Mouse (Mus musculus) G1E (cell line): ENCODE measurements around the gene Tgm1. TPM values are rescaled to one million over a fixed set of nuclear protein-coding genes. Genes with fewer than 3 reads are reported as not detected.

ENCODE experiments used
- ATAC-seq: 2 replicates; pipeline ENCODE4 v1.8.0; 2016; ENCODE audit warnings: mild to moderate bottlenecking; ENCODE audit not compliant: insufficient number of reproducible peaks, poor library complexity, low FRiP score, severe bottlenecking; ENCODE audit errors: extremely low read depth
- DNase-seq: peaks from one replicate; pipeline ENCODE4 v3.0.0; 2012; ENCODE audit warnings: low spot score
- H3K27me3 ChIP-seq: 2 replicates; pipeline ENCODE4 v1.6.1; 2012; ENCODE audit warnings: mild to moderate bottlenecking, low read length, inconsistent platforms; ENCODE audit not compliant: insufficient read depth
- H3K36me3 ChIP-seq: replicated peaks from 2 replicates; pipeline ENCODE3; 2012; ENCODE audit warnings: mild to moderate bottlenecking, inconsistent platforms
- H3K4me1 ChIP-seq: 2 replicates; pipeline ENCODE4 v1.6.1; 2012; ENCODE audit warnings: low read depth, low read length, inconsistent platforms, mixed read lengths; ENCODE audit not compliant: insufficient read depth
- H3K4me3 ChIP-seq: 2 replicates; pipeline ENCODE4 v1.5.1; 2012; ENCODE audit warnings: low read depth, mild to moderate bottlenecking, inconsistent platforms, low read length, moderate library complexity, mixed read lengths
- H3K9me3 ChIP-seq: replicated peaks from 2 replicates; pipeline ENCODE4 v1.6.1; 2012; ENCODE audit warnings: inconsistent platforms
- CTCF ChIP-seq: IDR thresholded peaks from 2 replicates; pipeline ENCODE4 v1.5.1; 2012; ENCODE audit warnings: low read depth, low read length, inconsistent platforms, mixed read lengths
- GATA1 ChIP-seq: IDR thresholded peaks from 2 replicates; pipeline ENCODE4 v1.6.1; 2012; ENCODE audit warnings: borderline replicate concordance, low read length, inconsistent platforms, mixed read lengths
- GATA2 ChIP-seq: IDR thresholded peaks from 2 replicates; pipeline ENCODE4 v1.6.1; 2012; ENCODE audit warnings: low read depth, low read length, inconsistent platforms, borderline replicate concordance
- POLR2AphosphoS5 ChIP-seq: IDR thresholded peaks from 2 replicates; pipeline ENCODE4 v1.6.1; 2012; ENCODE audit warnings: low read depth, low read length, inconsistent platforms; ENCODE audit not compliant: insufficient replicate concordance
- TAL1 ChIP-seq: conservative IDR thresholded peaks from 2 replicates; pipeline ENCODE4 v1.6.1; 2012; ENCODE audit warnings: low read depth, low read length, inconsistent platforms, mixed read lengths
- polyA plus RNA-seq: library from polyadenylated mRNA; stranded (reverse); fragments of >175 nt; gene quantifications from 2 replicates; pipeline ENCODE4 v1.2.3, GENCODE M21; 2012
- total RNA-seq, 2 experiments: library from RNA; stranded (forward) in 1 of 2; stranded (reverse) in 1 of 2; fragments of 200-1000 nt in 1 of 2; fragments of >200 nt in 1 of 2; fragmentation: Nextera tagmentation in 1 of 2; gene quantifications; 2 replicates each; pipeline ENCODE4 v1.2.3; 2014 to 2017

The Tgm1 gene
- total and polyA plus RNA-seq, 3 experiments = 10.5 to 26.6 (median 11.7) TPM

DNA sequence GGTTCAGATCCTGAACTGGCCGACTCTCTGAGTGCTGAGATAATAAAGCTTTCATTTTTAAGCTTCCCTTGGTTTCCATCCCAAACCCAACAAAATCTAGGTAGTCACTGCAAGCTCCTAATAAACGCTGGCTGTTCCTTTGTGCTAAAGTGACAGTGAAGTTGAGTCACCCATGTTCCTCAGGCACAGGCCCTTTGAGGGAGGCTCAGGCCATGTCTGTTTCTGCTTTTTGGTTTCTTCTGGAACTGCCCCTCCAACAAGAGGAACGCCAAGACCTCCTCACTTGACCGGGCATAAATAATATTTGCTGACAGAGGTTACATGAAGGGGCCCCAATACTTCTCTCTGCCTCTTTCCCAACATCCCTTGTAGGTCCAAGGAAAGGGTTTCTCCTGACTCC lies 22.0 kb upstream of the Tgm1 start:
- Histone ChIP-seq H3K4me3 (no peak overlapping the region), H3K4me1 (peaks cover 16% of the 10 kb centered on the region), H3K36me3 (peaks cover 30% of the 10 kb centered on the region), H3K9me3 (no peaks in the 10 kb centered on the region), H3K27me3 (peaks cover 20% of the 10 kb centered on the region)
- TF ChIP-seq TAL1 (no peak), CTCF (no peak), POLR2AphosphoS5 (no peak), GATA1 (no peak), GATA2 (no peak)
- DNase-seq = no peak
- no peak for ATAC-seq

DNA sequence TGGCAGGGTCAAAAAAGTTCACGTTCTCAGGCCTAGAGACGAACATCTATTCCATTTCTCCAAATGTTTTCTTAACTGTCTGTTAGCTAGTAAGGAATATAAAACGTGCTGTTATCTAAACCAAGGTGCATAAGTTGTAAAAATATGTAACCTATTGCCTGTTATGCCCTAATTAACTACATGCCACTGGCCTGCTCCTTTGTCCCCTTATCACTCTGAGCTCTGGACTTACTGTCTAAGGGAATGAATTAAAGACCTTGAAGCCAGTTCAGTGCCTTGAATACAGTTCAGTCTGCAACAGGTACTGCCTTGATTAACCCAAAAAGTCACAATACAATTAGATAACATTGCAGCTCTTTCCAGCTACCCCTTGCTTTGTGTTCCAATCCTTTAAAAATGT lies 21.6 kb upstream of the Tgm1 start:
- Histone ChIP-seq H3K4me3 (no peak overlapping the region), H3K27me3 (peaks cover 20% of the 10 kb centered on the region), H3K4me1 (peaks cover 20% of the 10 kb centered on the region), H3K36me3 (peaks cover 26% of the 10 kb centered on the region), H3K9me3 (no peaks in the 10 kb centered on the region)
- ATAC-seq (no peak), DNase-seq (no peak)
- no peak for TF ChIP-seq CTCF
- TF ChIP-seq GATA1 = no peak
- no peak for TF ChIP-seq GATA2
- no peak for TF ChIP-seq POLR2AphosphoS5
- TF ChIP-seq TAL1 = no peak

DNA sequence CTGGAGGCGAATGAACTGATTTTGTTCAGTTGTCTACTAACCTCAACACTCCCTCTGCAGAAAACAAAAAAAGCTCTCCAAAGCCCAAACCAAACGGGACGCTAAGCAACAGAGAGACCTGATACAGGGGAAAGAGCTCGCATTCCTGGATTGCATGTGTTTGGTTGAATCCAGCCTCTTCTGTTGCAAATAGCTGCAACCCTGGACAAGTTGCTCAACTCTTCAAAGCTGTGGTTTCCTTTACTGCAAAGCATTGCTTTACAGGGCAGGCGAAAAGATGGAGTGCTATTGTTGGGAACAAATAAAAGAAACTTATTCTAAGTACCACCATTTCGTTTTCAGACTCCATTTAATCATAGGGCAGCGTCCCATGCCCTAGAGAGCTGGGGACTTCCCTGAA lies 21.1 kb upstream of the Tgm1 start:
- Histone ChIP-seq H3K27me3 (peaks cover 23% of the 10 kb centered on the region), H3K4me1 (peaks cover 24% of the 10 kb centered on the region), H3K36me3 (peaks cover 21% of the 10 kb centered on the region), H3K9me3 (no peaks in the 10 kb centered on the region), H3K4me3 (no peak overlapping the region)
- no peak for ATAC-seq
- no peak for TF ChIP-seq TAL1
- no peak for TF ChIP-seq GATA1
- TF ChIP-seq CTCF = no peak
- no peak for TF ChIP-seq POLR2AphosphoS5
- no peak for TF ChIP-seq GATA2
- DNase-seq = no peak

DNA sequence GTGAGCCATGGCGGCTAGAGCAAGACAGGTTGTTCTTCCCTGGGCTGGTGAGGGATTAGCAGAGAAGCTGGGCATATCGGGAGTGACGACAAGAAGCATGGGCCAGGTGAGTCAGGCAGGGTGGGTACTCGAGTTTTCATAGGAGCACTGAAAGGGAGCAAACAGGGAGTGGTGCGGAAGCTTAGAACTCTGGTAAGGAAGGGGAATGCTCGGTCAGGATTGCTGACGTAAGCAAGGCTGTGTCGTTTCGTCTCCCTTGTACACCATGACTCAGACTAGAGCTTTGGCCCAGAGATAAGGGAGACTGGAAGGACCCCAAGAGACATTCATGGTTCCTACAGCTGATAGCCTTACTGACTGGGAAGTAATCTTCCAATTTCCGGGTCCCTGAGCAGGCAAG lies 20.2 kb upstream of the Tgm1 start:
- no peak overlapping the region for H3K4me3 ChIP-seq
- peaks cover 28% of the 10 kb centered on the region for H3K27me3 ChIP-seq
- TF ChIP-seq GATA2 (no peak), POLR2AphosphoS5 (no peak), TAL1 (no peak), CTCF (no peak), GATA1 (no peak)
- DNase-seq (no peak), ATAC-seq (no peak)
- peaks cover 11% of the 10 kb centered on the region for H3K36me3 ChIP-seq
- H3K9me3 ChIP-seq = no peaks in the 10 kb centered on the region
- peaks cover 33% of the 10 kb centered on the region for H3K4me1 ChIP-seq

DNA sequence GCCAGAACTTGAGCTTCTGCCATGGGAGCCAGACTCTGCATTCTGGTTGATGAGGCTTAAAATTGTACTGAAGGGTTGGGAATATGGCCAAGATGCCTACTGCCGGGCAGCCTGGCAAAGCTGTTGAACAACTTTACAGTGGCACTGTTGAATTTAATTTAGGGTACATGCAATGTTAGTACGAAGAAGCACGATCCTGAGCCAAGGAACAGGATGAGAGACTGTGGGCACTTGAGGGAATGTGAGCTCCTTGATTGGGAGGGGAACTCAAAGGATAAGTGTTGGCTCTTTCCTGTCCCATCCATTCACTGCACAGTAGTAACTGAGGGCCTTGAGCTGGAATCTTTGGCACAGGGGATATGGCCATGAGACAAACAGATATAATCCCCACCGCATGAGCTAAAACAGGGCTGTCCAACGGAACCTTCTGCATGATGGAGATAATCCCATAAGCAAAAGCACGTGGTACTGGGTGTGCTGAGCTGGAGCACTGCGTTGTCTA lies 16.9 kb upstream of the Tgm1 start:
- no peak for TF ChIP-seq TAL1
- TF ChIP-seq POLR2AphosphoS5 = no peak
- no peak for TF ChIP-seq GATA2
- no peak for TF ChIP-seq GATA1
- TF ChIP-seq CTCF = no peak
- Histone ChIP-seq H3K4me3 (no peak overlapping the region), H3K4me1 (peaks cover 43% of the 10 kb centered on the region), H3K36me3 (no peaks in the 10 kb centered on the region), H3K9me3 (no peaks in the 10 kb centered on the region), H3K27me3 (peaks cover 37% of the 10 kb centered on the region)
- ATAC-seq = peak; percentile 63
- no peak for DNase-seq

DNA sequence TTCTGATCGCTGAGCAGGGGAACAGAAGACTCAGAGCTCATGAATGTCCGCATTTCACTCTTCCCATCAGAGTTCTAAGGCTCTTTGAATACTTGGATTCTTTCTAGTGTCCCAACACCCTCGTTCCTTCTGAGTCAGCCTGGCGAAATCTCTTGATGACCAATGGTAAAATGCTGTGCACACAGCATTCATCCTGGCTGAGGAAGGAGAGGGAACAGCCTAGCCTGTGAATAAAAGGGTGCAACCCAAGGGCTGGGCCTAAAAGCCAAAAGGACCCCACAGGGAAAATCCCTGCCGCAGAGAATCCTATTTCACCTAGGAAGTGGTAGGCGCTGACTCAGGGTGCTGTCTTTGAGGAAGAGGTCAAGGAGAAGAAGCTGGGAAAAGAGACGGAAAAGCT lies 16.4 kb upstream of the Tgm1 start:
- H3K9me3 ChIP-seq = no peaks in the 10 kb centered on the region
- H3K36me3 ChIP-seq = no peaks in the 10 kb centered on the region
- ATAC-seq (no peak), DNase-seq (no peak)
- TF ChIP-seq GATA1 (no peak), GATA2 (no peak), TAL1 (no peak), POLR2AphosphoS5 (no peak), CTCF (no peak)
- peaks cover 37% of the 10 kb centered on the region for H3K27me3 ChIP-seq
- no peak overlapping the region for H3K4me3 ChIP-seq
- H3K4me1 ChIP-seq = peaks cover 47% of the 10 kb centered on the region
